Mouse (Mus musculus) spleen, postnatal 4 days (tissue): ENCODE measurements around the gene Olfr391-ps.

Experiments
- DNase-seq, 2 experiments: peaks; one replicate each; pipeline ENCODE4 v3.0.0; 2022; ENCODE audit warnings: low spot score in 2 of 2

Olfr391-ps gene

DNA sequence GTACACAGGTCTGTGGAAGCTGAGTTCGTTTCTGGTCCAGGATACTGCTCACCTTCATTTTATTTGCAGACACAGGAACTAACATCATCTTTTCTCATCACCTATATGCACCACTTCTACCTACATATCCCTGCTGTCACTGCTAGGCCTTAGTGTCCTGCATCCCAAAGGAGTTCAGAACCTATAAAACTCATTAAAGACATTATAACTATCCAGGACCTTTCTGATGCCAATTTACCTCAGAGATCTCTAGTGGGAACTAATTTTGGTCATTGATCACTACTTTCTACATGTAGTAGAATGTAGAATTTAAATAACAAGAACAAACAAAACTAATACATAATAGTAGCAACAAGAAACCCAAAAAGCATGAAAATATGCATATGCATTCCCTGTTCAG lies at the start of gene Olfr391-ps:
Gene Olfr391-ps (minus strand): TSS at position 101 of the 400 bp plus-strand sequence.
- DNase-seq: no peak

DNA sequence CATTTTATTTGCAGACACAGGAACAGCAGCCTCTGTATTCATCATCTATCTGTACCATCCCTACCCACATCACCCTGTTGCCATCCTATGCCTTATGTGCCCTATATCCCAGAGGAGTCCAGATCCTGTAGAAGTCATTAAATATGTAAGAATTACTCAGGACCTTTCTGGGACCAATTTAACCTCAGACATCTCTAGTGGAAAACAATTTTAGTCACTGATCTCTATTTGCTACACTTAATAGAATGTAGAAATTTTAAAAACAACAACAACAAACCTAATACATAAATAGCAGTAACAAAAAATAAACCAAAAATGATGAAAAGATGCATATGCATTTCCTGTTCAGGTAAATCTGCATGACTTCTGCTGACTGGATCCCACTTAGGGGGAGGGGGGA lies 48.5 kb upstream of the Olfr391-ps start, which contains the start of gene Olfr393:
Gene Olfr393 (minus strand): TSS at position 101 of the 400 bp plus-strand sequence.
- DNase-seq: no peak

DNA sequence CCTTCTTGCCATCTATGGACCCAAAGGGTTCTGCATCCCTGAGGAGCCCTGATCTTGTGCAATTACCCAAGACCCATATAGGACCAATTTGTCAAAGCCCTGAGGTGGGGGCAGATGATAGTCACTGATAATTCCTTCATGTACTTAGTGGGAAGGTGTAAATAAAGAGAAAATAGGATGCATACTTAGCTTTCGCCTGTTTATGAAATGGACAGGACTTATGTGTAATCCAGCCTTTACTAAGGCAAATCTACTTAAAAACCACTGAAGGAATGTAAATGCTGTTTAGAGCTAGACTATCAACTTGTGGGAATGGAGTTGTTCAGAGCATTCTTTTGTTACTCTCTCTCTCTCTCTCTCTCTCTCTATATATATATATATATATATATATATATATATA lies 14.1 kb upstream of the Olfr391-ps start, which contains the start of gene Olfr392:
Gene Olfr392 (minus strand): TSS at position 101 of the 400 bp plus-strand sequence.
- DNase-seq: no peak

DNA sequence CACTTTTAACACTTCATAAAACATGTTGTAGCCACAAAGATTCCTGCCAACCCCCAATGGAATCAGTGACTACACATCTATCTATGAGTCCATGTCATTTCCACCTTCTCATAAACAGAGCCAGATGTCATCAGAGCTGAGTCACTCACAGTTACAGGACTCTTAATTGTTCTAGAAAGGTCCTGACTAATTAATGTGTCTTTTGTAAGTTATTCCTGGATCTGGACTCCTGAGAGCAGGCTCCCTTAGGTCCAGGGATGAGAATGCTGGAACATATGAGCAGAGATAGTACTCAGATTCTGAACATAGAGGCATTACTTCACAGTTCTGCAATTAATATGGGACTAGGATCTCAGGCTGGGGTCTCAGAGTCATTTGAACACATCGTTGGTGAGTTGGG lies 20.2 kb downstream of the Olfr391-ps start, which contains the start of gene Olfr390:
Gene Olfr390 (plus strand): TSS at position 301 of the 400 bp plus-strand sequence.
- DNase-seq: no peak

DNA sequence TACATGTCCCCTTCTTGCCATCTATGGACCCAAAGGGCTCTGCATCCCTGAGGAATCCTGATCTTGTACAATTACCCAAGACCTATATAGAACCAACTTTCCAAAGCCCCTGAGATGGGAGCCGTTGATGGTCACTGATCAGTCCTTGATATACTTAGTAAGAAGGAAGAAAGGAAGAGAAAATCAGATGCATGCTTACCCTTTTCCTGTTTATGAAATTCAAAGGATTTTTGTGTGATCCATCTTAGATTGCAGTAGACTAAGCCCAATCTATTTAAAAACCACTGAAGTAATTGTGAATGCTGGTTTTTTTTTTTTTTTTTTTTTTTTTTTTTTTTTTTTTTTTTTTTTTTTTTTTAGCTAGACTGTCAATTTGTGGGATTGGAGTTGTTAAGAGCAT lies 22.2 kb downstream of the Olfr391-ps start, which contains the start of gene Olfr389:
Gene Olfr389 (minus strand): TSS at position 101 of the 400 bp plus-strand sequence.
- DNase-seq: no peak

DNA sequence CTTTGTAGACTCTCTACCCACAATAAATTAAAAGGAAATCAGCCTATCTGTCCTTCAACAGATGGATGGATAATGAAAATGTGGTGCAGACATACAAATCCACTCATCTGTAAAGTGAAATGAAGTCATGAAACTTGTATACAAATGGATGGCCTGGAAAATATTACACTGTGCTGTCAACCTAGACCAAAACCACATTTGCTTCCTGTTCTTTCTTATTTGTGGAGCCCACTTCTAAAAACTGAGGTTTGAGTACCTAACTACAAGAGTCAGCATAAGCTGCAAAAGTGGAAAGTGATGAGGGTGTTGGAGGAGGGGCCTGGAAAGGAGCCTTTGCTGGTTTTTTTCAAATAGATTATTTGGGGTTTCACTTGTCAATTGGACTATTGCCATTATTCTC lies 43.7 kb downstream of the Olfr391-ps start:
- DNase-seq: no peak
